Mouse (Mus musculus) brain, adult 2 months (tissue): ENCODE data around the gene Tph1.

Experiments used
- DNase-seq: peaks from one replicate; pipeline ENCODE4 v3.0.0; 2011; ENCODE audit warnings: low read depth, low spot score

The Tph1 gene

DNA sequence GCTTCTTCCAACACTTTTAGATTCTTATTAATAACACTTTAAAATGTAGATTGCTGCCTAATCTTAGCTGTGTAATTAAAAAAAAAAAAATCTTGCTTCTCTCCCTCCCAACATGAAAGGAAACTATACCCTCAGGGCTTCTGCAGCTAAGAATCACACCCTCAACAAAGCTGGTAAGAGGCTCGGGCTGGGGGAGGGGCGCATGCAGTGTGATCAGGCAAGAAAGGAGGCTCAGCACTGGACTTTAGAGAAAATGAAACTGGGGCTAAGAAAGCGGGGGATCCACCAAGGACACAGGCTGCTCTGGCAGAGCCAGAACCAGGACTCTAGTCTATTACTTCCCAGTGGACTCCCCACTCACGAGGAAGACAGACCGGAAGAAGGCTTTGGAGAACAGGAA lies 71.2 kb downstream of the Tph1 start:
- no peak for DNase-seq

DNA sequence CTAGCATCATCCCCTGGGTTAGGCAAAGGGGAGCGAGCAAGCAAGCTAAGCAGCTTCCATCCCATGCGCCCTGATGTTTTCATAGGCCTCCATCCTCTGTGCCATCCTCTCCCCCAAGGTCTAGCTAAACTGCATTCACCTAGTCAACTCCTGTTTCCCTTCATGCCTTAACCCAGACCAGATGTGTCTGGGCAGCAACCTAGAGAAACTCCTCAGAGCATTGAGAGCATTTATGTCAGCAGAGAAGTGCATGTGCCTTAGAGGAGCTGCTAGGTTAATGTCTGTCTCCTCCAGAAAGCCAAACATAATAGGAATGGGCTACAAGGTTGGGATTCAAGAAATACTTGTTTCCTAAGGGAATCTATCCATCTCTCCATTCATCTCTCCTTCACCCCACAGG lies 75.3 kb downstream of the Tph1 start:
- DNase-seq: no peak
